12 mouse cellular contexts compared by ENCODE assay signal in genomic region chr11:30404619-30405200, GRCm38 (mm10).
DNase-seq lines count a peak whose midpoint lies in the region; ATAC-seq and TF ChIP-seq lines count a peak whose summit lies in the region.
"Had no signal": no experiment of that assay in that cellular context is flagged by ENCODE, and none has a peak within 500 bp of the region (broad histone marks: within the 10 kb centered on the region; RNA-seq: fewer than 3 reads in every experiment).

No protein-coding gene starts in this region.

- ATAC-seq in forebrain, embryonic 16.5 days, result no peak
- ATAC-seq in forebrain, embryonic 15.5 days (replicated peaks), result no peak
- 0 out of 2 replicates have a peak, but pooled peaks have one; percentile 47 for ATAC-seq in embryonic facial prominence, embryonic 12.5 days (ENCODE audit: insufficient number of reproducible peaks, insufficient read depth, low FRiP score, low TSS enrichment)
- ATAC-seq in limb, embryonic 15.5 days (ENCODE audit: insufficient number of reproducible peaks, low FRiP score, low TSS enrichment, low read depth), result no peak
- ATAC-seq: forebrain, embryonic 14.5 days; liver, embryonic 12.5 days; midbrain, embryonic 16.5 days had no signal

- H3K4me2 ChIP-seq in forebrain, embryonic 16.5 days (ENCODE audit: low read length), result no peak overlapping the region
- H3K4me2 ChIP-seq in forebrain, embryonic 15.5 days (replicated peaks), result no peak overlapping the region
- no peak overlapping the region for H3K4me2 ChIP-seq in embryonic facial prominence, embryonic 12.5 days (replicated peaks)
- no peak overlapping the region for H3K4me2 ChIP-seq in limb, embryonic 15.5 days
- H3K4me2 ChIP-seq: liver, embryonic 12.5 days had no signal

- TF ChIP-seq CTCF in layer of hippocampus, adult 2 months (conservative IDR thresholded peaks at IDR 0.05), result no peak

- DNase-seq in layer of hippocampus, adult 2 months (ENCODE audit: low spot score in 2 of 2), result no peak
- DNase-seq in layer of hippocampus, adult 11-12 months (ENCODE audit: low spot score), result no peak
- no peak for DNase-seq in urinary bladder, postnatal 10 days (ENCODE audit: low spot score)
- no peak for DNase-seq in layer of hippocampus, postnatal 36 days
- DNase-seq: layer of hippocampus, adult 9-11 months had no signal

- H3K4me3 ChIP-seq in forebrain, embryonic 16.5 days (replicated peaks; ENCODE audit: low read length), result no peak overlapping the region
- no peak overlapping the region for H3K4me3 ChIP-seq in forebrain, embryonic 15.5 days
- H3K4me3 ChIP-seq in layer of hippocampus, adult 2 months, result no peak overlapping the region
- H3K4me3 ChIP-seq in embryonic facial prominence, embryonic 12.5 days, result no peak overlapping the region
- H3K4me3 ChIP-seq in limb, embryonic 15.5 days, result no peak overlapping the region
- H3K4me3 ChIP-seq: liver, embryonic 12.5 days had no signal

- no peaks in the 10 kb centered on the region for H3K4me1 ChIP-seq in forebrain, embryonic 16.5 days (replicated peaks; ENCODE audit: control insufficient read depth, insufficient read depth, low read length)
- H3K4me1 ChIP-seq in forebrain, embryonic 15.5 days, result no peaks in the 10 kb centered on the region
- peaks cover 10% of the 10 kb centered on the region; the same call in 1 of the 2 replicates for H3K4me1 ChIP-seq in embryonic facial prominence, embryonic 12.5 days
- H3K4me1 ChIP-seq in limb, embryonic 15.5 days, result peaks cover 10% of the 10 kb centered on the region; the same call in 1 of the 2 replicates
- H3K4me1 ChIP-seq: liver, embryonic 12.5 days had no signal

- 80% methylated on average over 4 of the region's 4 CpGs for WGBS in forebrain, embryonic 16.5 days
- 71% methylated on average over 4 of the region's 4 CpGs for WGBS in forebrain, embryonic 15.5 days
- 31% methylated on average over 4 of the region's 4 CpGs for WGBS in embryonic facial prominence, embryonic 12.5 days
- 39% methylated on average over 4 of the region's 4 CpGs for WGBS in limb, embryonic 15.5 days

- H3K27ac ChIP-seq in forebrain, embryonic 16.5 days (ENCODE audit: low read length), result peak overlapping the region; percentile 36
- no peak overlapping the region for H3K27ac ChIP-seq in forebrain, embryonic 15.5 days (replicated peaks)
- peak overlapping the region; percentile 79 for H3K27ac ChIP-seq in layer of hippocampus, adult 2 months
- peak overlapping the region; percentile 30 for H3K27ac ChIP-seq in embryonic facial prominence, embryonic 12.5 days
- peak overlapping the region; percentile 23 for H3K27ac ChIP-seq in limb, embryonic 15.5 days
- H3K27ac ChIP-seq: liver, embryonic 12.5 days had no signal

- H3K36me3 ChIP-seq in forebrain, embryonic 16.5 days (ENCODE audit: control insufficient read depth, insufficient read depth), result no peaks in the 10 kb centered on the region
- no peaks in the 10 kb centered on the region for H3K36me3 ChIP-seq in forebrain, embryonic 15.5 days
- H3K36me3 ChIP-seq in embryonic facial prominence, embryonic 12.5 days, result no peaks in the 10 kb centered on the region
- no peaks in the 10 kb centered on the region for H3K36me3 ChIP-seq in limb, embryonic 15.5 days
- H3K36me3 ChIP-seq: liver, embryonic 12.5 days had no signal

- H3K9ac ChIP-seq in forebrain, embryonic 16.5 days (replicated peaks; ENCODE audit: low read depth, low read length), result no peak overlapping the region
- no peak overlapping the region for H3K9ac ChIP-seq in forebrain, embryonic 15.5 days (replicated peaks)
- H3K9ac ChIP-seq in embryonic facial prominence, embryonic 12.5 days, result no peak overlapping the region
- no peak overlapping the region for H3K9ac ChIP-seq in limb, embryonic 15.5 days
- H3K9ac ChIP-seq: liver, embryonic 12.5 days had no signal

- no peaks in the 10 kb centered on the region for H3K9me3 ChIP-seq in forebrain, embryonic 16.5 days (ENCODE audit: control insufficient read depth, low read length)
- H3K9me3 ChIP-seq in forebrain, embryonic 15.5 days, result no peaks in the 10 kb centered on the region
- H3K9me3 ChIP-seq in embryonic facial prominence, embryonic 12.5 days, result no peaks in the 10 kb centered on the region
- no peaks in the 10 kb centered on the region for H3K9me3 ChIP-seq in limb, embryonic 15.5 days
- H3K9me3 ChIP-seq: liver, embryonic 12.5 days had no signal

- H3K27me3 ChIP-seq in forebrain, embryonic 16.5 days (replicated peaks; ENCODE audit: control insufficient read depth, insufficient read depth, low read length), result no peaks in the 10 kb centered on the region
- no peaks in the 10 kb centered on the region for H3K27me3 ChIP-seq in forebrain, embryonic 15.5 days
- no peaks in the 10 kb centered on the region for H3K27me3 ChIP-seq in embryonic facial prominence, embryonic 12.5 days
- no peaks in the 10 kb centered on the region for H3K27me3 ChIP-seq in limb, embryonic 15.5 days
- H3K27me3 ChIP-seq: liver, embryonic 12.5 days had no signal
